Mouse (Mus musculus) E14TG2a.4 (cell line): ENCODE data around the gene Tnfrsf4.

Experiments used
- CTCF ChIP-seq: conservative IDR thresholded peaks from 2 replicates; pipeline ENCODE4 v1.5.1; 2014; ENCODE audit warnings: low read length
- NANOG ChIP-seq: IDR thresholded peaks from 2 replicates; pipeline ENCODE4 v1.6.1; 2014; ENCODE audit warnings: borderline replicate concordance, low read length, mixed read lengths
- POU5F1 ChIP-seq: IDR thresholded peaks from 2 replicates; pipeline ENCODE4 v1.6.1; 2014; ENCODE audit warnings: low read length, borderline replicate concordance

DNA sequence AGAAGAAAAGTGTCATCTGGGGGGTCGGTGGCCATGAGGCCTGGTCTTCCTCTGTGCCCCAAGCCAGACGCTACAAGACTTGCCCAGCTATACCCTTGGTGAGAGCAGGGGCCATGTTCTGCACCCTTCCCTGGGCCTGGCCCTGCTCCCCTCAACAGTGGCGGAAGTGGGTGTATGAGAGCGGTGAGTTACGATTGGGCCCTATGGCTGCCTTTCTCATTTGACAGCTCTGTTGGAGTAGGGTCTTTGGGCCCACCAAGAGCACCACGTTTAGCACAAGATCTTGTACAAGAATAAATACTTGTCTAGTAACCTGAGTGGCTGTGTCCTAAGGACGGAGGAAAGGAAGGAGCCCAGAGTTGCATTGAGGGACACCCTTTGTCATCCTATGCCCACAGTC lies 14.9 kb downstream of the Tnfrsf4 start:
- TF ChIP-seq CTCF = no peak
- TF ChIP-seq NANOG = no peak
- no peak for TF ChIP-seq POU5F1
